Mouse (Mus musculus) kidney, embryonic 15.5 days (tissue): ENCODE data around the gene Fam122c. TPM values are rescaled to one million over a fixed set of nuclear protein-coding genes. Genes with fewer than 3 reads are reported as not detected.

ENCODE experiments used
- polyA plus RNA-seq: library from polyadenylated mRNA; unstranded; fragments of >200 nt; fragmentation: Nextera tagmentation; extraction: Ambion mirVana; gene quantifications from 2 replicates; pipeline ENCODE4 v1.2.1, GENCODE M21; 2015

The Fam122c gene
- polyA plus RNA-seq, 1 experiment from 2014 or later, result not detected

Other genes starting within 250 kb of the Fam122c start
- 5.6 and 6.0 TPM in 2 replicates for gene Plac1, start 33.3 kb upstream of the Fam122c start, polyA plus RNA-seq
- gene Fam122b, start 3.6 kb upstream of the Fam122c start, polyA plus RNA-seq, result 10.0 and 10.9 TPM in 2 replicates
- 38.9 and 45.2 TPM in 2 replicates for gene Mospd1, start 97.1 kb downstream of the Fam122c start, polyA plus RNA-seq
- gene Etd, start 161.5 kb downstream of the Fam122c start, polyA plus RNA-seq, result not detected in 2 replicates